Mouse (Mus musculus): Measurements from ENCODE around the gene Psme1.
A peak's percentile ranks its signal among the peaks of the same experiment; 100 is the strongest.

The Psme1 gene

GRCm38 (mm10) chr14:55598521-55599390 lies 20.8 kb downstream of the Psme1 start:
- no peak for DNase-seq (ENCODE audit: low spot score in 2 of 2)

GRCm38 (mm10) chr14:55603271-55603632 lies 25.3 kb downstream of the Psme1 start, which contains the start of gene Irf9:
Irf9 (plus strand) TSS chr14:55603571.
- no peak for DNase-seq (ENCODE audit: low spot score in 2 of 2)

GRCm38 (mm10) chr14:55603633-55604576 lies 26.0 kb downstream of the Psme1 start:
- DNase-seq (ENCODE audit: low spot score in 2 of 2) = peak; percentile 86 to 92

- no peak for DNase-seq (ENCODE audit: low spot score in 2 of 2)
Observed at GRCm38 (mm10) chr14:55604823-55605222, 26.9 kb downstream of the Psme1 start.

GRCm38 (mm10) chr14:55605743-55606459 lies 28.0 kb downstream of the Psme1 start:
- no peak for DNase-seq (ENCODE audit: low spot score in 2 of 2)

- DNase-seq (ENCODE audit: low spot score in 2 of 2) = no peak
Observed at GRCm38 (mm10) chr14:55608339-55608738, 30.4 kb downstream of the Psme1 start.

GRCm38 (mm10) chr14:55613346-55613745 lies 35.4 kb downstream of the Psme1 start:
- DNase-seq (ENCODE audit: low spot score in 2 of 2) = no peak

- DNase-seq (ENCODE audit: low spot score in 2 of 2) = no peak
Observed at GRCm38 (mm10) chr14:55614565-55615178, 36.7 kb downstream of the Psme1 start.

GRCm38 (mm10) chr14:55615876-55616275 lies 38.0 kb downstream of the Psme1 start:
- no peak for DNase-seq (ENCODE audit: low spot score in 2 of 2)

GRCm38 (mm10) chr14:55616844-55617243 lies 38.9 kb downstream of the Psme1 start:
- DNase-seq (ENCODE audit: low spot score in 2 of 2) = no peak

GRCm38 (mm10) chr14:55617822-55618221 lies 39.9 kb downstream of the Psme1 start, which contains the start of gene Rec8:
Rec8 (plus strand) TSS chr14:55618037.
- DNase-seq (ENCODE audit: low spot score in 2 of 2) = no peak

GRCm38 (mm10) chr14:55618486-55619195 lies 40.7 kb downstream of the Psme1 start:
- no peak for DNase-seq (ENCODE audit: low spot score in 2 of 2)

- DNase-seq (ENCODE audit: low spot score in 2 of 2) = no peak
Observed at GRCm38 (mm10) chr14:55628077-55628827, 50.3 kb downstream of the Psme1 start.

GRCm38 (mm10) chr14:55629312-55629711 lies 51.4 kb downstream of the Psme1 start:
- DNase-seq (ENCODE audit: low spot score in 2 of 2) = peak; percentile 32 to 43
